Mouse (Mus musculus) regulatory T cell (primary cell): Measurements from ENCODE around the gene Cdk6.

ENCODE experiments used
- in situ Hi-C: fragments of 300-600 bp; cut with MboI, MseI; formaldehyde crosslinking; loops from one replicate; pipeline ENCODE4 v1.15.1; 2025; ENCODE audit warnings: high pct_unique_total_duplicates

Gene Cdk6

DNA sequence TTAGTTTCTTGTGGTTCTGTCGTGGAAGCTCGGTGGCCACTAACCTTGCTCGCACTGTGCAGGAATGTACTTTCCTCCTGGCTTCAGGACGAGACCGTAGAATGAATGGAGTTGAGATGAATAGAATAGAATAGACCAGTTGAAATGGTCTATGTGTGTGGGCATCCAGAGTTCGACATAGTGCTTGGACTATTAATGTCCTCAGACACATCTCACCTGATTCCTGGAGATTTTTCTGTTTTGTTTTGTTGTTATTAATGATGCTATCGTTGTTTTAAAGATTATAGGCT lies 203.1 kb downstream of the Cdk6 start:
- in situ Hi-C loops, result loop anchor here (5.0 to 10.0 kb wide), 2 partner anchors 42 to 400 kb away; no protein-coding TSS in a partner anchor

- in situ Hi-C loops, result loop anchor here (10.0 kb wide), 1 partner anchor 401 kb away; no protein-coding TSS in a partner anchor
These were observed 204.9 kb downstream of the Cdk6 start for GRCm38 (mm10) chr5:3546226-3546625.

DNA sequence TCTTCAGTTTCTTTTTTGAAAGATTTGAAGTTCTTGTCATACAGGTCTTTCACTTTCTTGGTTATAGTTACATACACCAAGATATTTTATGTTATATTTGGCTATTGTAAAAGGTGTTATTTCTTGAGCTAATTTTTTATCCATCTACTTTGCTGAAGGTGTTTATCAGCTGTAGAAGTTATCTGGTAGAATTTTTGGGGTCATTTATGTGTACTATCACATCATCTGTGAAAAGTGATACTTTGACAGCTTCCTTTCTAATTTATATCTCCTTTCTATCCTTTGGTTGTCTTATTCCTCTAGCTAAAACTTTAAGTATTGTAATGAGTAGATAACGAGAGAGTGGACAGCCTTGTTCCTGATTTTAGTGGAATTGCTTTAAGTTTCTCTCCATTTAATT lies 210.2 kb downstream of the Cdk6 start:
- in situ Hi-C loops, result no loop called here

GRCm38 (mm10) chr5:3554198-3554597 lies 212.9 kb downstream of the Cdk6 start:
- in situ Hi-C loops, result no loop called here

- in situ Hi-C loops, result no loop called here
These were observed 230.0 kb downstream of the Cdk6 start, which contains the start of gene 1700109H08Rik for GRCm38 (mm10) chr5:3571266-3571665. TSS of gene 1700109H08Rik (plus strand) at chr5:3571566.

GRCm38 (mm10) chr5:3574825-3575224 lies 233.5 kb downstream of the Cdk6 start:
- in situ Hi-C loops, result no loop called here

DNA sequence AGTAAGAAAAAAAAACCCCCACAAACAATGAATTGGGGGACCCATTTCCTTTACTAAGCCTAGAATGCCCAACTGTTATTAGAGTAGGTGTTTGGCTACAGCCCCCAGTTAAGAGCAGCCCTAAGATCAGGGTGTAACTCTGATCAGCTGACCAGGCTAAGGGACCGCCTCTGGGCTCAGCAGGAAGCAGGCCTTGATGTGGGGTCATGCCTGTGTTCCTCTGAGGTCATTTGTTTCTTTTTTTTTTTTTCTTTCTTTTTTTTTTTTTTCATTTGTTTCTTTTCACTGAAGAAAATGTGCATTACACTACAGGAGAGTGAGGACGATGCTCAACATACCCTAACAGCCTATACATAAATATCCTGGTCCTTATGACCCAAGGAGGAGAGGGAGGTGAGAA lies 236.7 kb downstream of the Cdk6 start:
- in situ Hi-C loops, result no loop called here

DNA sequence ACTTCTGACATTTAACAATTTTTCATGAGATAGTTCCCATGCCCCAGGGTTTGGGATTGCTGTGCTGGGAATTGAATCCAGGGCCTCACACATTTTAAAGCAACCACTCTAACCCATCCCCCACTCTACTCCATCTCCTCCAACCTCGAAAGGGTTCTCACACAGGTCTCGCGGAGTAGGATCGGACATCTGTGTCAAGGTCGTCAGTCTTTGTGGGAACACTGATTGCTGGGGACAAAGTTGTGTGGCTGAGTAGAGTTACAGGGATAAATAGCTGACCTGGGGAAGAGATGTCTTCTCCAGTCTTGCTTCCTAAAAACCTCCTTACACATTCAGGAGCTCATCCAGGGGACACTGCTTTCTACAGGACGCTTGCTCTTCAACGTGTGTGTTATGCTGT lies 237.8 kb downstream of the Cdk6 start:
- in situ Hi-C loops, result no loop called here
